Mouse (Mus musculus): Measurements from ENCODE around the gene Racgap1. TPM values are rescaled to one million over a fixed set of nuclear protein-coding genes. Genes with fewer than 3 reads are reported as not detected.

Gene Racgap1
- total RNA-seq, 2 experiments from 2014 or later = 0.57 to 0.69 TPM

GRCm38 (mm10) chr15:99664600-99665451, 13.4 kb upstream of the Racgap1 start:
- peak; percentile 30 for DNase-seq (ENCODE audit: low spot score)

GRCm38 (mm10) chr15:99663964-99664599, 12.6 kb upstream of the Racgap1 start:
- no peak for DNase-seq (ENCODE audit: low spot score)

GRCm38 (mm10) chr15:99662371-99662770, 10.9 kb upstream of the Racgap1 start:
- DNase-seq (ENCODE audit: low spot score) = no peak

GRCm38 (mm10) chr15:99661121-99661830, 9.8 kb upstream of the Racgap1 start:
- DNase-seq (ENCODE audit: low spot score) = no peak

DNA sequence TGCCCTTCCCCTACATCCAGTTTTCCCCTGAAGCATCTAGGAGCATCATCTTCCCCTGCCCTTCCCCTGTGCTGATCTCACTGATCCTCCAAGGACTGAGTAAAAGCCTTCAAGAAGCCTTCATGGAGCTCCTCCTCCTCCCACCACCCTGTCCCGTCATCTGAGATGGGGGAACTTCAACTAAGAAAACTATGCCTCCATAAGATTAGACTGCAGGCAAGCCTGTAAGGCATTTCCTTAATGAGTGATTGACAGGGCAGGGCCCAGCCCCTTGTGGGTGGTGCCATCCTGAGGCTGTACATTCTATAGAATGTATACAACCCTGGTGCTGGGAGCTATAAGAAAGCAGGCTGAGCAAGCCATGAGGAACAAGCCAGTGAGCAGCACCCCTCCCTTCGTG, 7.0 kb upstream of the Racgap1 start:
- DNase-seq (ENCODE audit: low spot score) = no peak

DNA sequence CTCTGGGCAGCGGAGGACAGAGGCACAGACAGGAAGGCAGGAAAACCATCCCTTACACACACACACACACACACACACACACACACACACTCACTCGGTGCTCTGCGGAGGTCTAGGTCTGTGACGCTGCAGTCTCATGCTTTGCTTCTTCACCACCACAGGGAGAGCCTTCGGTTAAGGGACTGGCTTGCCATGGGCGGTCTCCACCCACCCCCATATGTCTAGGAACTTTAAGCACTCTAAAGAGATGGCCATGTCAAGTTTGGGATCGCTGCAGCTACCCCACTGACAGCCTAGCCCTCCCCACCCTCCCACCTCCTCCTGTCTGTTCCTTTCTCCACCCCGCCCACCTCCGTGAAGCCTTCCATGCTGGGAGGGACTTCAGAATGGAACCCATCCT, 4.5 kb upstream of the Racgap1 start:
- no peak for DNase-seq (ENCODE audit: low spot score)

GRCm38 (mm10) chr15:99653876-99654275, 2.4 kb upstream of the Racgap1 start:
- DNase-seq (ENCODE audit: low spot score) = no peak

DNA sequence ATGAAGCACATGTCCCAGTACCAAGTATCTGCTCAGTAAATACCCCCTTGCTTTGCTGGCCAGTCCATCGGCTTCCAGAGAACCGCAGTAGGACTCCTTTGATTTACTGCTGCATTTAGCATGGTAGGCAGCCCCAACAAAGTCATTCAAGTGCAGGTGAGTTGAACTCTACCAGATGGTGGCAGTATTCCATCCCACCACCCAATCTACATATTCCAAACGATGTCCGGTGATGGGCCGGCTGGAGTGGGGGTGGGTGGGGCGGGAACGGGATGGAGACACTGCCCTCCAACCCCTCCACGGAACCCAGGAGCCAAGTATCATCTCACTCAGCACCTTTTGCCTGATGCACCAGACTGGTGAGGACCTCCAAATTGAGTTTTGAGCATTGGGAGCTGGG, 1.8 kb upstream of the Racgap1 start:
- DNase-seq (ENCODE audit: low spot score) = no peak

DNA sequence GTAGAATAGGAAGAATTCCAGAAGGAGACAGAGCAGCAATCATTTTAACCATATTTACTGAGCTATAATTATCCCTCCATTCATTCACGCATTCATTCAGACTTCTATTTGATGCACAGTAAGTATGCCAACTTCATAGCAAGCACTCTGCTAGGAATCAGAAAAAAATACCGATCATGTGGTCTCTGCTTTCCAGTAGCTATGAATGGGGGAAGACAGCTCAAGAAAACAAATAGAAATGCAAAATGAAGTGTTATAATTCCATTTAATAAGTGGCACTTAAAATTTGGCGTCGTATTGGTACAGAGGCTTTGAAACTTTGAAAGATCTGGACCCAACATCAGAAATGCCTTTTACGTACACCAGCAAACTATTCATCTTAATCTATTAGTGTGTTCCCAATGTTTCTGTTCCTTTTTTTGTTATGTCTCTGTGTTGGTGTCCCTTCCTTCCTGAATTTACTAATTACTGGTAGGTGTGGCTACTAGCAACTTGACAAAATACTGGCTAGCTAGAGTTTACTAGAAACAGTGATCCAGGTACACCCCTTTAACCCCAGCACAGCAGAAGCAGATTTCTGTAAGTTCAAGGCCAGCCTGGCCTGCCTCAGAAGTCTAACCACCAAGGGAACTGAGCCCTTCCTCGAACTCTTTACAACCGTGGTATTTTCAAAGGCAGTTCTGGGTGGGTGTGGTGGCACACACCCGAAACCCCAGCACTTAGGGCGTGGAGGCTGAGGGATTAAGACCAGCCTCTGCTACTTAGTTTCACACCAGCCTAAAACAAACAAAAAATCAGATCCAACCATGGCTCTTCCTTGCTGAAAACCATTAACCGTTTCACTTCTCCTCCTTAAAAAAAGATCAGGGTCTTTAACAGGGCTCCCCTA, 772 bp upstream of the Racgap1 start:
- no peak for DNase-seq (ENCODE audit: low spot score)

GRCm38 (mm10) chr15:99650304-99650703, 1.2 kb downstream of the Racgap1 start:
- DNase-seq (ENCODE audit: low spot score) = no peak

GRCm38 (mm10) chr15:99649067-99649761, 2.2 kb downstream of the Racgap1 start:
- no peak for DNase-seq (ENCODE audit: low spot score)

GRCm38 (mm10) chr15:99648326-99648725, 3.1 kb downstream of the Racgap1 start:
- DNase-seq (ENCODE audit: low spot score) = no peak

DNA sequence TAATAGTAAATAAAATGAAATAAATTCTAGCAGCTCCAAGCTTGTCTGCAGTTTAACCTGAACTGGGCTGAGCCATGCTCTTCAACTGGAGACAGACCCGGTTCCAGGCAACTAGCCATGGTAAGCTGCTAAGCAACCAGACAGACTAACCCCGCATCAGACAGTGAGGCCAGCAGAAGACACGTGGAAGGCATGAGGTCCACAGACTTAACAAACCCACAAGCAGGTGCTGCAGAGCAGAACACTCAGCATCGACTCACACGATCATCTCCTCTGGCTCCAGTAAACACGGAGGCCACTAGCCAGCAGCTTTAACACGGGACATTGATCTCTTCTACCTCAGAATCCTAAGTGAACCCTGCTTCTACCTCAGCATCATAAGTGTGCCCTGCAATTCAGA, 6.7 kb downstream of the Racgap1 start:
- no peak for DNase-seq (ENCODE audit: low spot score)

- DNase-seq (ENCODE audit: low spot score) = no peak
These were observed 7.6 kb downstream of the Racgap1 start for GRCm38 (mm10) chr15:99643832-99644231.

- no peak for DNase-seq (ENCODE audit: low spot score)
These were observed 8.8 kb downstream of the Racgap1 start for GRCm38 (mm10) chr15:99642622-99643021.

- no peak for DNase-seq (ENCODE audit: low spot score)
These were observed 13.4 kb downstream of the Racgap1 start for GRCm38 (mm10) chr15:99638124-99638485.

- DNase-seq (ENCODE audit: low spot score) = no peak
These were observed 13.9 kb downstream of the Racgap1 start for GRCm38 (mm10) chr15:99637405-99638123.

- no peak for DNase-seq (ENCODE audit: low spot score)
These were observed 16.8 kb downstream of the Racgap1 start for GRCm38 (mm10) chr15:99634702-99635101.

DNA sequence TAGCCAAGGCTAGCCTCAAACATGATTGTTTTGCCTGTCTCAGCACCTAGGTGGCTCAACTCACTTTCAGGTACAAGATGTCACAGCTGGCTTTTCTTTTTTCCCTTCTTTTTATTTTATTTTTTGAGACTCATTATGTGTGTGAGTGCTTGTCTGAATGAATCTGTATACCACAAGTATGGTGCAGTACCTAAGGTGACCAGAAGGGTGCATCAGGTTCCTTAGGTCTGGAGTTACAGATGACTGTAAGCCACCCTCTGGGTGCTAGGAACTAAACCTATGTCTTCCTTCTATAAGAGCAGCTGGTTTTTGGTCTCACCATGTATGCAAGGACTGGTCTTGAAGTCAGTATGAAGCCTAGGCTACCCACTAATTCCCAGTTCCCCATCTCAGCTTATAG, 19.8 kb downstream of the Racgap1 start:
- DNase-seq (ENCODE audit: low spot score) = no peak

GRCm38 (mm10) chr15:99622063-99622462, 29.4 kb downstream of the Racgap1 start:
- no peak for DNase-seq (ENCODE audit: low spot score)
